Mouse (Mus musculus) heart, embryonic 11.5 days (tissue): ENCODE results near the gene Mt1. TPM values are rescaled to one million over a fixed set of nuclear protein-coding genes. Genes with fewer than 3 reads are reported as not detected.

Experiments
- polyA plus RNA-seq: library from polyadenylated mRNA; unstranded; fragments of >200 nt; fragmentation: Nextera tagmentation; extraction: Ambion mirVana; gene quantifications from 2 replicates; pipeline ENCODE4 v1.2.1, GENCODE M21; 2014

Mt1 gene
- polyA plus RNA-seq, 1 experiment from 2014 or later, result 395 TPM

Other genes starting within 250 kb of the Mt1 start
- 47.3 and 55.0 TPM in 2 replicates for gene Amfr, start 166.2 kb upstream of the Mt1 start, polyA plus RNA-seq
- 91.3 and 94.6 TPM in 2 replicates for gene Nudt21, start 142.1 kb upstream of the Mt1 start, polyA plus RNA-seq
- gene Ogfod1, start 141.9 kb upstream of the Mt1 start, polyA plus RNA-seq, result 13.2 and 13.9 TPM in 2 replicates
- 8.7 and 10.6 TPM in 2 replicates for gene Bbs2, start 80.2 kb upstream of the Mt1 start, polyA plus RNA-seq
- gene Mt4, start 41.9 kb upstream of the Mt1 start, polyA plus RNA-seq, result not detected in 2 replicates
- gene Mt3, start 26.5 kb upstream of the Mt1 start, polyA plus RNA-seq, result 22.7 TPM in 2 replicates
- gene Mt2, start 6.4 kb upstream of the Mt1 start, polyA plus RNA-seq, result 58.5 and 102 TPM in 2 replicates
- gene Nup93, start 35.5 kb downstream of the Mt1 start, polyA plus RNA-seq, result 73.4 and 79.1 TPM in 2 replicates
- gene Slc12a3, start 150.1 kb downstream of the Mt1 start, polyA plus RNA-seq, result 0.20 TPM in 1 of 2 replicates, not detected in the other
- gene Herpud1, start 207.4 kb downstream of the Mt1 start, polyA plus RNA-seq, result 80.5 and 84.1 TPM in 2 replicates